Mouse (Mus musculus): Measurements from ENCODE around the gene Pla2g2e. TPM values are rescaled to one million over a fixed set of nuclear protein-coding genes. Genes with fewer than 3 reads are reported as not detected.
"Not testable (repeated sequence)": the region's sequence is repeated elsewhere in the genome, so short reads cannot be mapped to it uniquely, and the experiment has no call there.

Gene Pla2g2e
- under 1 TPM; 0.36 to 0.59 TPM for total RNA-seq (2021)

DNA sequence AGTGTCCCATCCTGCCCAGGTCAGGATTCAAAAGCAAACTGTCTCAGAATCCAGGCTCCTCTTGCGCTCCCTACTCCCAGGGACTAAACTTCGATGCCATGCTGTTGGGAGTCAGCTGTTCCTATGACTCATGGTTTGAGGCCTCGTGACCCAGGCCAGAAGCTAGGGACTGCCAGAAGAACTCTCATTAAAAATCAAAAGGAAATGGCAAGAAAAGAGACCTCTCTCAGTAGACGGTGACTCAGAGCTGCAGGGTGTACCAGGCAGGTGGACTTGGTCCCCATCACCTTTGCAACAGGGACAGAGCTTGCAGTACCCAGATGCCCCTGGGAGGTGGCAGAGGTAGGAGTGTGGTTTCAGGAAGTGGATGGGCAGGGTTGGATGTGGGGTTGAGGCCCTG lies at the start of gene Pla2g2e:
TSS of gene Pla2g2e (plus strand) at position 212 of the 400 bp plus-strand sequence.
- DNase-seq, result no peak

- no peak for DNase-seq
Measured at GRCm38 (mm10) chr4:138839806-138840205, 37.9 kb upstream of the Pla2g2e start.

DNA sequence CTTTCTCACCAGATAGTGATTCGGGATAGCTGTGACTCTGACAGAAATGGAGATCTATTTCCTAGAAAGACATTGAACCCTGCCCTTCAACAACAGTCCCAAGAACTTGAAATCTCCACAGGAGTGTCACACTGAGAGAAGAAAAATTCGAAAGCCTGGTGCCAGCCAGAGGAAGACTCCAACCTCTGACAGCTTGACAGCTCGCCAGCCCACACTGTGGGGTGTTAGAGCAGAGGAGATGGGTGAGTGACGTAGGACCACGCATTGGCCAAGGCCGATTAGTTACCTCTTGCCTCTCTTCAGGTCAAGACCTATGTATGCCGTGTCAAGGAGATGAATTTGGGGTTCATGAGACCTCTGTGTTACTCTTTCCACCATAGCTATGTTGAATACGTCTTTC lies 37.0 kb upstream of the Pla2g2e start:
- DNase-seq, result no peak

DNA sequence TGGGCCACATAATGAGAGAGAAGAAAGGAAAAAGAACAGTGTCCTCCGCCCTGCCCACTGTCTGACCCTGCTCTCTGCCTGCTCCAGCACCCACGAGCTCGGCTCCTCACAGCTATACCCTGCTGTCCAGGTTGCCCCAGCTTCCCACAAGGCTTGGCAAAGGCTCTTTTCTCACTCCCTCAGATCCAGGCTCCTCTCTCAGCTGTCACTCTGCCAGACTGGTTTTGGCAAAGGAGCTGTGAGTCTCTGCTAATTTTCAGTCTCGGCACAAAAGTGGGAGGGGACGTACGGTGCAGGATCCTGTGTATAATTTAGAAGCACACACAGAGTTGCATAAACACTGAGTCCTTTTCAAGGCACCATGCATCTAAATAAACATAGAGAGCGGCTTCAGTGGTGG lies 36.4 kb upstream of the Pla2g2e start:
- no peak for DNase-seq

GRCm38 (mm10) chr4:138851463-138851862 lies 26.3 kb upstream of the Pla2g2e start:
- DNase-seq, result peak; percentile 83

- DNase-seq, result no peak
Measured at GRCm38 (mm10) chr4:138852961-138853360, 24.8 kb upstream of the Pla2g2e start.

GRCm38 (mm10) chr4:138855092-138855632 lies 22.6 kb upstream of the Pla2g2e start:
- DNase-seq, result no peak

GRCm38 (mm10) chr4:138856491-138856890 lies 21.3 kb upstream of the Pla2g2e start:
- DNase-seq, result peak; percentile 81

- DNase-seq, result no peak
Measured at GRCm38 (mm10) chr4:138857576-138857975, 20.2 kb upstream of the Pla2g2e start.

DNA sequence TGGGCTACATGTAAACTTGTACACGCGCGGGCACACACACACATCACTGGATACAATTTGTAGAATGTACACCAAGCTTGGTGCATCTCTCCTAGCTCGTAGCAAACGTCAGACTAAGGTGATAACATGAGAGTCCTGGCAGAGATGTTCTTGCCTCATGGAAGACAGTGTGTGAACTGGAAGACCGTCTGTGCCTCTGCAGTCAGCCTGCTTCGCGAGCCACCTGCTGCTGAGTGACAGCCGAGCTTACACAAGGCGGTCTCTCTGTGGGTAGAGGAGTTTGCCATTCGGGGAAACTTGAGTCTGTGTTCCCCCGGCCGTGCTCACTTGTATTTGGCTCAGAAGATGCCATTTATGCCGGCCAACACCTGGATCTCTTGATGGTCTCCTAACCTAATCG lies 19.3 kb upstream of the Pla2g2e start:
- no peak for DNase-seq

DNA sequence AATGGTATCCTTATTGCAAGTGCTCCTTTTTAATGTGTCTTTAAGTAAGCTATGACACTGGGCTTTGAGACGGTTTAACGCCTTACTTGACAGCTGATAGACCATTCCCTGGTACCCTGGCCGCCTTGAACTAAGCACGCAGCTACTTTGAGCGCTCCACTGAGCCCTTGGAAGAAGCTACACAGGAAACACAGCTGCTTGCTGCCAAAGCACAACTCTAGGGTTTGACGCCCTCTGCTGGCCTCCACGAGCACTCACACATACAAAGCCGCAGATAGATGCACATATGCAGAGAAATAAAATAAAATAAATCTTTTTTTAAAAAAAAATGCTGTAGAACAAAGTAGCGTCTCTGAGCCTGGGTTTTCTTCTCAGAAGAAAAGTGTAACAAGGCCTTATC lies 18.5 kb upstream of the Pla2g2e start:
- no peak for DNase-seq

GRCm38 (mm10) chr4:138859728-138860127 lies 18.0 kb upstream of the Pla2g2e start:
- DNase-seq, result peak; percentile 87

GRCm38 (mm10) chr4:138863344-138863998 lies 14.3 kb upstream of the Pla2g2e start, which contains the start of gene Pla2g5:
TSS of gene Pla2g5 (minus strand) at chr4:138863482.
- no peak for DNase-seq

- DNase-seq, result no peak
Measured at GRCm38 (mm10) chr4:138865092-138865491, 12.7 kb upstream of the Pla2g2e start.

DNA sequence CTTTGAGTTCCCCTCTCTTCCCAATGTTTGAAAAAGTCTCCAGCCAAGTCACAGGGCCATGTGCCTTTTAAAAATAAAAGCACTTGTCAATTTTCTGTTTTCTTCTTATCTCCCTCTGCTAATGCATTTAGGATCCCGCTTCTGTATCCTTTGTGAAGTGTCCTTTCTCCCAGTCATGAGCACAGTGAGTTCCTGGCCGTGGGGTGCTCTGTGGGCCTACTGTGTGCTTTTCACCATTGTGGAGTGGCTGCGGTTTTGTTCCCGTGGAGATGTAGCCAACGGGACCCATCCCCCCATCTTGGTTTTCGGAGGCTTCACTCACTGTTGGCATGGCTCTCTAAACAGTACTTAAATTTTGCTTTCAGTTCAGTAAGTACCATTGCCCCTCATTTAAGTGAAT lies 11.8 kb upstream of the Pla2g2e start:
- DNase-seq, result no peak

DNA sequence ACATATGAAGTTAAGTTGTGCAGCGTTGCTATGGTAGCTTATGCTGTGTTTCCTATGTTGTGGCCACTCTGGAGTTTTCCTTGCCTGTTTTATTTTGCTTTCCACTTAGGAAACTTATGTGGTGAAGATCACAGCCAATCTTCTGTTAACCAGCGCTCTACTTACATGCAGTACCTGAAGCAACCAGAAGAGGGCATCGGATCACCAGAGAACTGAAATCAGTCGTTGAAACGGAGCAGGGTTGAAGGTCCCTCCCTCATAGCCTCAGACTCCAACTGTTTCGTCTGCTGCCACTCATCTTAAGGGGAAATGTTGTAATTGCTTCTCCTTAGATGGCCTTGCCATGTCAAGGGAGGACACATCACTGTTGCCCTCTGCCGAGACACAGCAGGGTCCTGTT lies 11.3 kb upstream of the Pla2g2e start:
- peak; percentile 85 for DNase-seq

GRCm38 (mm10) chr4:138868666-138869065 lies 9.1 kb upstream of the Pla2g2e start:
- DNase-seq, result no peak

DNA sequence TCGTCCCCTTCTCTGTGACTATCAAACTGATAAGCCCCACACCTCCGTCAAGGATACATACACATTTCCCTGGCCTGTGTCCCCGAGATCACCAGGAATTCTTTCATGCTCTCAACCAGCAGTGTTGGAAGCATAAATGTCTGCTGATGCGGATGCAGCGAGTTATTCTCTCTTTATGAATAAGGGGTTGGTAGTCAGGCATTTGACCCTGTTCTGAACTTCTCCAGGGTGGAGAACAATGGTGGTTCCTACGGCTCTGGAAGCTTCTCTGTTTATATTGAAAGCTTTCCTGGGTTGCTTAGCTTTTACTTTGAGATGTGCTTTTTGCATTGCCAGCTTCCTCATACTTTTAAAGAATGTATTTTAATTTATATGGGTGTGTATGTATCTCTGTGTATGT lies 3.9 kb upstream of the Pla2g2e start, which contains the start of gene Gm13030:
TSS of gene Gm13030 (minus strand) at position 101 of the 400 bp plus-strand sequence.
- DNase-seq, result no peak

DNA sequence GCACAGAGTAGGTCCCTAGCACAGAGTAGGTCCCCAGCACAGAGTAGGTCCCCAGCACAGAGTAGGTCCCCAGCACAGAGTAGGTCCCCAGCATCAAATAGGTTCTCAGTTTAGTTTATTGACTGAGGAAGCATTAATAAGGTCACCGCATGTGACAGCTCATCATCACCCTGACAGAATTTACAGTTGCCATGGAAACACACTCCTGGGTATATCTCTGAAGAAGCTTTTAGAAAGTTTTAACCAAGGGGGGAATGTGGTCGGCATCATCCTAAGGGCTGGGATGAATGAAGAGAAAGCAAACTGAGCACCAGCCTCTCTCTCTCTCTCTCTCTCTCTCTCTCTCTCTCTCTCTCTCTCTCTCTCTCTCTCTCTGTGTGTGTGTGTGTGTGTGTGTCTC lies 2.5 kb upstream of the Pla2g2e start:
- DNase-seq, result not testable (repeated sequence)

GRCm38 (mm10) chr4:138875986-138876385 lies 1.8 kb upstream of the Pla2g2e start:
- DNase-seq, result peak; percentile 27

DNA sequence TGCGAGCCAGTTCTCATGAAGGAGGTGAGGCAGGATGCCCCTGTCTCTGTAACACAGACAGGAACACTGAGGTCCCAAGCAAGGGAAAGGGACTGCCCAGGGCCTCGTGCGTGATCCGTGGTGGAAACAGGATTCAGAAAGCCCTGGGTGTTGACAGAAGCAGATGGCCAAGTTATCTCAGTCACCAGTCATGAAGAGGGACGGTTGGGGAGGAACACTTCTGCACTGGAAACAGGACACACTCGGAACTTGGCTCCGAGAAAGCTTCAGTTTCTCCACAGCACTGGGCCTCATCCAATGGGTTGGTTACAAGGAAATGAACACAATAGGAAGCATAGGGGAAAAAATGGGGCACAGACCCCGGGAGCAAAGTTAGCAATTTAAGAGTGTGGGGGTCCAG lies 1.0 kb downstream of the Pla2g2e start:
- peak; percentile 36 for DNase-seq

- DNase-seq, result no peak
Measured at GRCm38 (mm10) chr4:138879808-138880207, 2.1 kb downstream of the Pla2g2e start.

GRCm38 (mm10) chr4:138880811-138881584 lies 3.3 kb downstream of the Pla2g2e start:
- DNase-seq, result no peak

GRCm38 (mm10) chr4:138882179-138882578 lies 4.4 kb downstream of the Pla2g2e start:
- DNase-seq, result no peak
